Mouse (Mus musculus): ENCODE data around the gene Ihh. TPM values are rescaled to one million over a fixed set of nuclear protein-coding genes. Genes with fewer than 3 reads are reported as not detected.

Ihh gene
- polyA plus RNA-seq, 1 experiment from 2014 or later = 2.7 TPM

- WGBS = 5% methylated on average over 16 of the region's 16 CpGs
- H3K9me3 ChIP-seq (ENCODE audit: control insufficient read depth, low read length) = no peaks in the 10 kb centered on the region
- ATAC-seq (replicated peaks; ENCODE audit: low FRiP score) = no peak
- peak overlapping the region; percentile 35; the same call in 1 of the 2 replicates for H3K9ac ChIP-seq (ENCODE audit: low read depth, low read length)
- peaks cover 2% of the 10 kb centered on the region; the same call in 1 of the 2 replicates for H3K4me1 ChIP-seq (replicated peaks; ENCODE audit: control insufficient read depth, insufficient read depth, low read length)
- peak overlapping the region; percentile 33; the same call in 1 of the 2 replicates for H3K27ac ChIP-seq (ENCODE audit: low read depth, low read length)
- H3K27me3 ChIP-seq (replicated peaks; ENCODE audit: control insufficient read depth, insufficient read depth, low read length) = peaks cover 93% of the 10 kb centered on the region
- no peaks in the 10 kb centered on the region for H3K36me3 ChIP-seq (ENCODE audit: control insufficient read depth, insufficient read depth, low read length)
- DNase-seq (ENCODE audit: low spot score) = no peak
- peak overlapping the region; percentile 61 for H3K4me2 ChIP-seq
- H3K4me3 ChIP-seq (ENCODE audit: low read depth, low read length) = peak overlapping the region; percentile 47
Measured at GRCm38 (mm10) chr1:74950066-74950465, 1.4 kb downstream of the Ihh start.

GRCm38 (mm10) chr1:74949666-74950050 is 1.8 kb downstream of the Ihh start:
- ATAC-seq (replicated peaks; ENCODE audit: low FRiP score) (no peak), DNase-seq (ENCODE audit: low spot score) (peak; percentile 48)
- peak overlapping the region; percentile 47 for H3K4me3 ChIP-seq (ENCODE audit: low read depth, low read length)
- peak overlapping the region; percentile 33; the same call in 1 of the 2 replicates for H3K27ac ChIP-seq (ENCODE audit: low read depth, low read length)
- 4% methylated on average over 24 of the region's 24 CpGs for WGBS
- H3K36me3 ChIP-seq (ENCODE audit: control insufficient read depth, insufficient read depth, low read length) = no peaks in the 10 kb centered on the region
- H3K9ac ChIP-seq (ENCODE audit: low read depth, low read length) = no peak overlapping the region
- no peaks in the 10 kb centered on the region for H3K9me3 ChIP-seq (ENCODE audit: control insufficient read depth, low read length)
- H3K4me1 ChIP-seq (replicated peaks; ENCODE audit: control insufficient read depth, insufficient read depth, low read length) = peaks cover 2% of the 10 kb centered on the region; the same call in 1 of the 2 replicates
- peak overlapping the region; percentile 61 for H3K4me2 ChIP-seq
- H3K27me3 ChIP-seq (replicated peaks; ENCODE audit: control insufficient read depth, insufficient read depth, low read length) = peaks cover 88% of the 10 kb centered on the region

GRCm38 (mm10) chr1:74948784-74949665 is 2.4 kb downstream of the Ihh start:
- no peaks in the 10 kb centered on the region for H3K36me3 ChIP-seq (ENCODE audit: control insufficient read depth, insufficient read depth, low read length)
- H3K4me1 ChIP-seq (replicated peaks; ENCODE audit: control insufficient read depth, insufficient read depth, low read length) = peaks cover 2% of the 10 kb centered on the region; the same call in 1 of the 2 replicates
- H3K9me3 ChIP-seq (ENCODE audit: control insufficient read depth, low read length) = no peaks in the 10 kb centered on the region
- no peak overlapping the region for H3K27ac ChIP-seq (ENCODE audit: low read depth, low read length)
- no peak overlapping the region for H3K9ac ChIP-seq (ENCODE audit: low read depth, low read length)
- H3K4me2 ChIP-seq = peak overlapping the region; percentile 61
- ATAC-seq (replicated peaks; ENCODE audit: low FRiP score) (no peak; the same call in 1 of the 2 replicates), DNase-seq (ENCODE audit: low spot score) (peak; percentile 64)
- peak overlapping the region; percentile 47 for H3K4me3 ChIP-seq (ENCODE audit: low read depth, low read length)
- H3K27me3 ChIP-seq (replicated peaks; ENCODE audit: control insufficient read depth, insufficient read depth, low read length) = peaks cover 84% of the 10 kb centered on the region
- 5% methylated on average over 20 of the region's 20 CpGs for WGBS

- Histone ChIP-seq H3K27me3 (replicated peaks; ENCODE audit: control insufficient read depth, insufficient read depth, low read length) (peaks cover 75% of the 10 kb centered on the region), H3K4me1 (replicated peaks; ENCODE audit: control insufficient read depth, insufficient read depth, low read length) (peaks cover 2% of the 10 kb centered on the region; the same call in 1 of the 2 replicates), H3K9ac (ENCODE audit: low read depth, low read length) (no peak overlapping the region), H3K4me3 (ENCODE audit: low read depth, low read length) (peak overlapping the region; percentile 24; the same call in 1 of the 2 replicates), H3K4me2 (peak overlapping the region; percentile 61), H3K27ac (ENCODE audit: low read depth, low read length) (no peak overlapping the region), H3K9me3 (ENCODE audit: control insufficient read depth, low read length) (no peaks in the 10 kb centered on the region), H3K36me3 (ENCODE audit: control insufficient read depth, insufficient read depth, low read length) (no peaks in the 10 kb centered on the region)
- ATAC-seq (replicated peaks; ENCODE audit: low FRiP score) (no peak), DNase-seq (ENCODE audit: low spot score) (no peak)
- 4% methylated on average over 41 of the region's 41 CpGs for WGBS
Measured at GRCm38 (mm10) chr1:74947986-74948670, 3.3 kb downstream of the Ihh start.

GRCm38 (mm10) chr1:74941651-74942360 is 9.7 kb downstream of the Ihh start:
- Histone ChIP-seq H3K9me3 (ENCODE audit: control insufficient read depth, low read length) (no peaks in the 10 kb centered on the region), H3K9ac (ENCODE audit: low read depth, low read length) (no peak overlapping the region), H3K4me3 (ENCODE audit: low read depth, low read length) (no peak overlapping the region), H3K4me2 (no peak overlapping the region), H3K27ac (ENCODE audit: low read depth, low read length) (no peak overlapping the region), H3K4me1 (replicated peaks; ENCODE audit: control insufficient read depth, insufficient read depth, low read length) (no peaks in the 10 kb centered on the region), H3K36me3 (ENCODE audit: control insufficient read depth, insufficient read depth, low read length) (no peaks in the 10 kb centered on the region), H3K27me3 (replicated peaks; ENCODE audit: control insufficient read depth, insufficient read depth, low read length) (peaks cover 20% of the 10 kb centered on the region)
- WGBS = 50% methylated on average over 12 of the region's 12 CpGs
- ATAC-seq (replicated peaks; ENCODE audit: low FRiP score) (no peak), DNase-seq (ENCODE audit: low spot score) (no peak)

- no peaks in the 10 kb centered on the region for H3K4me1 ChIP-seq (replicated peaks; ENCODE audit: control insufficient read depth, insufficient read depth, low read length)
- peaks cover 20% of the 10 kb centered on the region for H3K27me3 ChIP-seq (replicated peaks; ENCODE audit: control insufficient read depth, insufficient read depth, low read length)
- no peak for DNase-seq (ENCODE audit: low spot score)
- no peak for ATAC-seq (replicated peaks; ENCODE audit: low FRiP score)
- H3K36me3 ChIP-seq (ENCODE audit: control insufficient read depth, insufficient read depth, low read length) = no peaks in the 10 kb centered on the region
- no peak overlapping the region for H3K9ac ChIP-seq (ENCODE audit: low read depth, low read length)
- WGBS = 10% methylated on average over 3 of the region's 3 CpGs
- H3K9me3 ChIP-seq (ENCODE audit: control insufficient read depth, low read length) = no peaks in the 10 kb centered on the region
- no peak overlapping the region for H3K4me3 ChIP-seq (ENCODE audit: low read depth, low read length)
- H3K27ac ChIP-seq (ENCODE audit: low read depth, low read length) = no peak overlapping the region
- no peak overlapping the region for H3K4me2 ChIP-seq
Measured at GRCm38 (mm10) chr1:74939762-74940161, 11.7 kb downstream of the Ihh start.

GRCm38 (mm10) chr1:74936221-74936830 is 15.1 kb downstream of the Ihh start:
- H3K4me2 ChIP-seq = no peak overlapping the region
- no peak overlapping the region for H3K4me3 ChIP-seq (ENCODE audit: low read depth, low read length)
- no peak overlapping the region for H3K9ac ChIP-seq (ENCODE audit: low read depth, low read length)
- no peaks in the 10 kb centered on the region for H3K9me3 ChIP-seq (ENCODE audit: control insufficient read depth, low read length)
- H3K27ac ChIP-seq (ENCODE audit: low read depth, low read length) = no peak overlapping the region
- H3K27me3 ChIP-seq (replicated peaks; ENCODE audit: control insufficient read depth, insufficient read depth, low read length) = peaks cover 22% of the 10 kb centered on the region
- no peak for DNase-seq (ENCODE audit: low spot score)
- H3K4me1 ChIP-seq (replicated peaks; ENCODE audit: control insufficient read depth, insufficient read depth, low read length) = no peaks in the 10 kb centered on the region
- ATAC-seq (replicated peaks; ENCODE audit: low FRiP score) = no peak
- WGBS = 41% methylated on average over 12 of the region's 12 CpGs
- H3K36me3 ChIP-seq (ENCODE audit: control insufficient read depth, insufficient read depth, low read length) = no peaks in the 10 kb centered on the region

GRCm38 (mm10) chr1:74935402-74935801 is 16.1 kb downstream of the Ihh start, which contains the start of gene Cfap65:
Gene Cfap65 (minus strand): TSS chr1:74935599.
- no peak within 1 kb of the TSS for H3K27ac ChIP-seq (ENCODE audit: low read depth, low read length)
- DNase-seq (ENCODE audit: low spot score) (no peak), ATAC-seq (replicated peaks; ENCODE audit: low FRiP score) (no peak)
- no peak within 1 kb of the TSS for H3K4me3 ChIP-seq (ENCODE audit: low read depth, low read length)
- H3K4me2 ChIP-seq = peak within 1 kb of the TSS; percentile 21; the same call in 1 of the 2 replicates
- peaks cover 22% of the 10 kb centered on the region for H3K27me3 ChIP-seq (replicated peaks; ENCODE audit: control insufficient read depth, insufficient read depth, low read length)
- no peaks in the 10 kb centered on the region for H3K4me1 ChIP-seq (replicated peaks; ENCODE audit: control insufficient read depth, insufficient read depth, low read length)
- H3K36me3 ChIP-seq (ENCODE audit: control insufficient read depth, insufficient read depth, low read length) = no peaks in the 10 kb centered on the region
- 3% methylated on average over 18 of the region's 18 CpGs for WGBS
- H3K9ac ChIP-seq (ENCODE audit: low read depth, low read length) = no peak within 1 kb of the TSS
- H3K9me3 ChIP-seq (ENCODE audit: control insufficient read depth, low read length) = no peaks in the 10 kb centered on the region
